Mouse (Mus musculus) thymus, postnatal 0 days (tissue): Measurements from ENCODE around the gene 4930513O06Rik. TPM values are rescaled to one million over a fixed set of nuclear protein-coding genes. Genes with fewer than 3 reads are reported as not detected.

Experiments
- DNase-seq: peaks from one replicate; pipeline ENCODE4 v3.0.0-alpha.2; 2015; ENCODE audit warnings: low spot score
- polyA plus RNA-seq: library from polyadenylated mRNA; unstranded; fragments of >200 nt; fragmentation: Nextera tagmentation; extraction: Ambion mirVana; gene quantifications from 2 replicates; pipeline ENCODE4 v1.2.1, GENCODE M21; 2015

Gene 4930513O06Rik
- polyA plus RNA-seq, result not detected in 2 replicates

GRCm38 (mm10) chrX:139085943-139086342 lies at the start of gene 4930513O06Rik:
TSS of gene 4930513O06Rik (plus strand) at chrX:139086243.
- no peak for DNase-seq

GRCm38 (mm10) chrX:139037666-139038065 lies 48.4 kb upstream of the 4930513O06Rik start:
- DNase-seq, result no peak

- DNase-seq, result no peak
Observed at GRCm38 (mm10) chrX:139039314-139039713, 46.7 kb upstream of the 4930513O06Rik start.

GRCm38 (mm10) chrX:139041148-139041547 lies 44.9 kb upstream of the 4930513O06Rik start:
- DNase-seq, result no peak

GRCm38 (mm10) chrX:139051976-139052375 lies 34.1 kb upstream of the 4930513O06Rik start:
- DNase-seq, result no peak

- no peak for DNase-seq
Observed at GRCm38 (mm10) chrX:139053149-139053548, 32.9 kb upstream of the 4930513O06Rik start.

- DNase-seq, result no peak
Observed at GRCm38 (mm10) chrX:139064078-139064477, 22.0 kb upstream of the 4930513O06Rik start.

GRCm38 (mm10) chrX:139078493-139078892 lies 7.5 kb upstream of the 4930513O06Rik start:
- DNase-seq, result no peak

- DNase-seq, result no peak
Observed at GRCm38 (mm10) chrX:139085077-139085476, 966 bp upstream of the 4930513O06Rik start, which contains the start of gene Serpina7. TSS of gene Serpina7 (minus strand) at chrX:139085236.

- DNase-seq, result no peak
Observed at GRCm38 (mm10) chrX:139097197-139097596, 11.2 kb downstream of the 4930513O06Rik start.

- DNase-seq, result no peak
Observed at GRCm38 (mm10) chrX:139134031-139134430, 48.0 kb downstream of the 4930513O06Rik start.

Other genes with a start within 250 kb of the 4930513O06Rik start
- gene Nrk, start 171.8 kb upstream of the 4930513O06Rik start, polyA plus RNA-seq, result 1.7 and 1.9 TPM in 2 replicates
- gene Serpina7, start 1.0 kb upstream of the 4930513O06Rik start, polyA plus RNA-seq, result 0.53 and 0.74 TPM in 2 replicates
- not detected in 2 replicates for gene 4933428M09Rik, start 93.0 kb downstream of the 4930513O06Rik start, polyA plus RNA-seq
- gene Mum1l1, start 123.8 kb downstream of the 4930513O06Rik start, polyA plus RNA-seq, result 2.5 and 3.1 TPM in 2 replicates
- gene Trap1a, start 247.4 kb downstream of the 4930513O06Rik start, polyA plus RNA-seq, result not detected in 2 replicates